22 mouse cellular contexts compared by ENCODE assay signal in the genomic region with DNA sequence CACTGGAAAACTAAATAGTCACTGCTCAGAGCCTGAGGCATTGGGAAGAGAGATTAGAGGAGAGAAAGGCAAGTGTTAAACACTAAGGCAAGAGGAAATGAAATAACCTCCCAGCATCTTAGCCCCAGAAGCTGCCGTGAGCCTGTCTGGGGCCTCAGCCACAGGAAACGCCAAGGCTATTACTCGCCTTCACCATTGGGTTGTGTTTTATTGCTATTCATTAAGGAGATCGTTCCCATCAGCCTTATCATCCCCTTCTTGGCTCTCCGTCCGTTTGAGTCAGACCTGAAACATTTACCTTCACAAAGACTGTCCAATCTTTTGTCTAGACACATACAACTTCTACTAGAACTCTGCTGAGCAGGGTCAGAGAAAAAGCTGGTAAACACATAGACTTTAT.
DNase-seq lines count a peak whose midpoint lies in the region; ATAC-seq and TF ChIP-seq lines count a peak whose summit lies in the region.
"Had no signal": no experiment of that assay in that cellular context is flagged by ENCODE, and none has a peak within 500 bp of the region (broad histone marks: within the 10 kb centered on the region; RNA-seq: fewer than 3 reads in every experiment).

No protein-coding gene starts in this region.

- no peak overlapping the region for H3K27ac ChIP-seq in limb, embryonic 11.5 days (replicated peaks; ENCODE audit: low read depth, low read length)
- no peak overlapping the region for H3K27ac ChIP-seq in midbrain, embryonic 16.5 days (ENCODE audit: low read length)
- H3K27ac ChIP-seq: embryonic facial prominence, embryonic 12.5 days; forebrain, embryonic 10.5 days; heart, embryonic 15.5 days; hindbrain, embryonic 15.5 days had no signal

- no peaks in the 10 kb centered on the region for H3K9me3 ChIP-seq in limb, embryonic 11.5 days (ENCODE audit: control insufficient read depth, low read length)
- no peaks in the 10 kb centered on the region for H3K9me3 ChIP-seq in midbrain, embryonic 16.5 days (replicated peaks; ENCODE audit: control insufficient read depth, low read length, poor library complexity, severe bottlenecking)
- H3K9me3 ChIP-seq: embryonic facial prominence, embryonic 12.5 days; forebrain, embryonic 10.5 days; heart, embryonic 15.5 days; hindbrain, embryonic 15.5 days had no signal

- peaks cover 6% of the 10 kb centered on the region; the same call in 1 of the 2 replicates for H3K4me1 ChIP-seq in limb, embryonic 11.5 days (ENCODE audit: control insufficient read depth, insufficient read depth, low read length)
- no peaks in the 10 kb centered on the region for H3K4me1 ChIP-seq in midbrain, embryonic 16.5 days (ENCODE audit: control insufficient read depth, insufficient read depth, low read length)
- H3K4me1 ChIP-seq: embryonic facial prominence, embryonic 12.5 days; heart, embryonic 15.5 days; hindbrain, embryonic 15.5 days had no signal

- no peak overlapping the region for H3K4me2 ChIP-seq in limb, embryonic 11.5 days (ENCODE audit: low read depth, severe bottlenecking)
- no peak overlapping the region for H3K4me2 ChIP-seq in midbrain, embryonic 16.5 days (ENCODE audit: low read length)
- H3K4me2 ChIP-seq: embryonic facial prominence, embryonic 12.5 days; heart, embryonic 15.5 days; hindbrain, embryonic 15.5 days had no signal

- DNase-seq in heart, adult 11 months: peak; percentile 7
- no peak for DNase-seq in heart, adult 9 months (ENCODE audit: low spot score in 2 of 2)
- DNase-seq in 3T3-L1 (ENCODE audit: low read depth, low spot score) (peak; percentile 59), Patski (ENCODE audit: low read depth, low spot score) (peak; percentile 50)
- DNase-seq in limb, embryonic 11.5 days (ENCODE audit: low spot score): peak; percentile 27
- DNase-seq in gastrocnemius, adult 18-20 months (ENCODE audit: low spot score): no peak
- DNase-seq in adrenal gland, adult 18-20 months (ENCODE audit: low spot score in 2 of 2): no peak
- DNase-seq: adrenal gland, postnatal 14 days; cerebellum, adult 11-12 months; cerebellum, adult 9-10 months; cerebellum, postnatal 25 days; gastrocnemius, postnatal 36 days; heart, adult 18-20 months; heart, postnatal 14 days had no signal

- H3K36me3 ChIP-seq in limb, embryonic 11.5 days (ENCODE audit: control insufficient read depth, insufficient read depth, low read length): no peaks in the 10 kb centered on the region
- no peaks in the 10 kb centered on the region for H3K36me3 ChIP-seq in midbrain, embryonic 16.5 days (ENCODE audit: control insufficient read depth, insufficient read depth, low read length)
- H3K36me3 ChIP-seq: embryonic facial prominence, embryonic 12.5 days; forebrain, embryonic 10.5 days; heart, embryonic 15.5 days; hindbrain, embryonic 15.5 days had no signal

- no peaks in the 10 kb centered on the region for H3K27me3 ChIP-seq in Patski
- no peaks in the 10 kb centered on the region for H3K27me3 ChIP-seq in limb, embryonic 11.5 days (ENCODE audit: control insufficient read depth, insufficient read depth, low read length)
- no peaks in the 10 kb centered on the region for H3K27me3 ChIP-seq in midbrain, embryonic 16.5 days (ENCODE audit: control insufficient read depth, insufficient read depth, low read depth, low read length)
- H3K27me3 ChIP-seq: CH12.LX; embryonic facial prominence, embryonic 12.5 days; heart, embryonic 15.5 days; hindbrain, embryonic 15.5 days had no signal

- POLR2A ChIA-PET in Patski (lab: Charles Lee): no interaction called here

- H3K9ac ChIP-seq in limb, embryonic 11.5 days (ENCODE audit: low read length): no peak overlapping the region
- H3K9ac ChIP-seq in midbrain, embryonic 16.5 days (ENCODE audit: low read depth, low read length): no peak overlapping the region
- H3K9ac ChIP-seq: embryonic facial prominence, embryonic 12.5 days; heart, embryonic 15.5 days; hindbrain, embryonic 15.5 days had no signal

- WGBS in limb, embryonic 11.5 days: 12% methylated on average over 6 of the region's 6 CpGs
- 79% methylated on average over 6 of the region's 6 CpGs for WGBS in midbrain, embryonic 16.5 days

- CTCF ChIA-PET in Patski (lab: Charles Lee): no interaction called here

- no peak for TF ChIP-seq CTCF in Patski (IDR thresholded peaks at IDR 0.05)

- in situ Hi-C loops in Patski (cut with MboI; ENCODE audit: low pct_unique_long_range_greater_than_20kb): no loop called here

- ATAC-seq in Patski: no peak
- no peak for ATAC-seq in limb, embryonic 11.5 days (ENCODE audit: insufficient number of reproducible peaks, low FRiP score, low TSS enrichment, low read depth)
- no peak for ATAC-seq in midbrain, embryonic 16.5 days
- ATAC-seq: forebrain, embryonic 14.5 days; intestine, embryonic 16.5 days had no signal

- no peak overlapping the region for H3K4me3 ChIP-seq in limb, embryonic 11.5 days (ENCODE audit: low read depth, low read length)
- H3K4me3 ChIP-seq in midbrain, embryonic 16.5 days (ENCODE audit: low read depth, low read length): no peak overlapping the region
- H3K4me3 ChIP-seq: embryonic facial prominence, embryonic 12.5 days; forebrain, embryonic 10.5 days; heart, embryonic 15.5 days; hindbrain, embryonic 15.5 days had no signal

Comparison
In these comparisons a context has a peak if more than half of its experiments do, and no peak if none do; other contexts are left out.
1. DNase-seq: peak in heart, adult 11 months (single experiment), 3T3-L1 (single experiment), Patski (single experiment) and limb, embryonic 11.5 days (single experiment); none in heart, adult 9 months (0 of 2), gastrocnemius, adult 18-20 months (single experiment) and adrenal gland, adult 18-20 months (0 of 2).